Mouse (Mus musculus) heart, embryonic 16.5 days (tissue): ENCODE data around the gene Klf6. TPM values are rescaled to one million over a fixed set of nuclear protein-coding genes. Genes with fewer than 3 reads are reported as not detected.

Source experiments
- ATAC-seq: fragments of 200-750 bp; cut with Nextera tagmentation; replicated peaks from 2 replicates; pipeline ENCODE4 v1.8.0; 2017; ENCODE audit warnings: moderate number of reproducible peaks; ENCODE audit not compliant: insufficient read depth, low FRiP score; ENCODE audit errors: extremely low read depth
- H3K27ac ChIP-seq: fragments of 300-500 bp; sonication (generic); 2 replicates; pipeline ENCODE4 v1.5.1; 2014; ENCODE audit warnings: mild to moderate bottlenecking, low read length, control low read depth, moderate library complexity
- H3K27me3 ChIP-seq: fragments of 300-500 bp; sonication (generic); 2 replicates; pipeline ENCODE4 v1.6.1; 2014; ENCODE audit warnings: low read length, mixed read lengths; ENCODE audit not compliant: control insufficient read depth, insufficient read depth
- H3K36me3 ChIP-seq: fragments of 300-500 bp; sonication (generic); 2 replicates; pipeline ENCODE4 v1.6.1; 2014; ENCODE audit not compliant: control insufficient read depth, insufficient read depth
- H3K4me1 ChIP-seq: fragments of 300-500 bp; sonication (generic); 2 replicates; pipeline ENCODE4 v1.6.1; 2014; ENCODE audit warnings: low read length, mixed read lengths; ENCODE audit not compliant: control insufficient read depth, insufficient read depth
- H3K4me2 ChIP-seq: fragments of 300-500 bp; sonication (generic); 2 replicates; pipeline ENCODE4 v1.6.1; 2014; ENCODE audit warnings: low read depth, mild to moderate bottlenecking, control low read depth, low read length
- H3K4me3 ChIP-seq: fragments of 300-500 bp; sonication (generic); 2 replicates; pipeline ENCODE4 v1.5.1; 2014; ENCODE audit warnings: mild to moderate bottlenecking, control low read depth, low read length
- H3K9ac ChIP-seq: fragments of 300-500 bp; sonication (generic); 2 replicates; pipeline ENCODE4 v1.6.1; 2014; ENCODE audit warnings: low read length, control low read depth
- H3K9me3 ChIP-seq: fragments of 300-500 bp; sonication (generic); replicated peaks from 2 replicates; pipeline ENCODE4 v1.6.1; 2016; ENCODE audit warnings: low read length; ENCODE audit not compliant: control insufficient read depth
- WGBS: fragments of 180-500 bp; shearing (Covaris S2); extraction: QIAGEN DNeasy Blood & Tissue Kit; methylation state at CpG from one replicate; pipeline ENCODE4 v1.1.7; 2014; 5-methylcytosine and 5-hydroxymethylcytosine counted together
- polyA plus RNA-seq: library from polyadenylated mRNA; unstranded; fragments of >200 nt; fragmentation: Nextera tagmentation; extraction: Ambion mirVana; gene quantifications from 2 replicates; pipeline ENCODE4 v1.2.1, GENCODE M21; 2015

Gene Klf6
- polyA plus RNA-seq, 1 experiment from 2014 or later = 77.1 TPM

- H3K9me3 ChIP-seq = no peaks in the 10 kb centered on the region
- no peak overlapping the region for H3K4me2 ChIP-seq
- WGBS = 31% methylated on average over 2 of the region's 2 CpGs
- no peaks in the 10 kb centered on the region for H3K27me3 ChIP-seq
- H3K4me3 ChIP-seq = no peak overlapping the region
- H3K27ac ChIP-seq = no peak overlapping the region
- H3K9ac ChIP-seq = no peak overlapping the region
- H3K36me3 ChIP-seq = no peaks in the 10 kb centered on the region
- H3K4me1 ChIP-seq = peaks cover 12% of the 10 kb centered on the region
- no peak for ATAC-seq
Observed at GRCm38 (mm10) chr13:5847736-5848135, 13.5 kb upstream of the Klf6 start.

DNA sequence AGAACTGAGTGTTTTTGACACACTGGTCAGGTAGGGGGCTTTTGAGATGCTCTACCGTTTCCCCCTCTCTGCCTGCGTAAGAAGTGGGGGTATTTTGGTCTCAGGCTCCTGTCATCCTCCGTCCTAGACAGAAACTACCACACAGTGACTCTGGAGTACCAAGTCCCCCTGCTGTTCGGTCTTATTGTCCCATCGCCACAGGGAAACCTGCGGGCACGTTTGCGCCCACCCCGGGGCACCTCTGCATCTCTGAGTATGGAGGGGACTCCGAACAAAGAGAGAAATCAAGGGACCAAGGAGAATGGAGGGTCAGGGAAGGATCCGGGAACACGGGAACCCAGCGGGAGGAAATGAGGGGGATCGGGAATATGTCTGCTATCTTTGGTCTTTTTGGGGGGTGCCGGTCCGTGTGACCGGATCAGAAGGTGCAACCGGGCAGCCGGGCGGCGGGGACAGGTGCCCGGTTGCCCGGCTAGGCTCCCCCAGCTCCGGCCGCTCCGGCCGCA, 578 bp upstream of the Klf6 start:
- H3K36me3 ChIP-seq = peaks cover 11% of the 10 kb centered on the region
- WGBS = under 1% methylated on average over 27 of the region's 27 CpGs
- H3K4me1 ChIP-seq = peaks cover 11% of the 10 kb centered on the region
- peak overlapping the region; percentile 100 for H3K27ac ChIP-seq
- no peaks in the 10 kb centered on the region for H3K9me3 ChIP-seq
- H3K27me3 ChIP-seq = no peaks in the 10 kb centered on the region
- H3K9ac ChIP-seq = peak overlapping the region; percentile 98
- peak; percentile 38 for ATAC-seq
- H3K4me3 ChIP-seq = peak overlapping the region; percentile 80
- H3K4me2 ChIP-seq = peak overlapping the region; percentile 71

- H3K27me3 ChIP-seq = no peaks in the 10 kb centered on the region
- ATAC-seq = no peak
- H3K4me1 ChIP-seq = peaks cover 16% of the 10 kb centered on the region
- H3K4me2 ChIP-seq = peak overlapping the region; percentile 84
- peak overlapping the region; percentile 80 for H3K4me3 ChIP-seq
- peak overlapping the region; percentile 98 for H3K27ac ChIP-seq
- WGBS = under 1% methylated on average over 20 of the region's 20 CpGs
- no peaks in the 10 kb centered on the region for H3K9me3 ChIP-seq
- H3K9ac ChIP-seq = peak overlapping the region; percentile 87
- H3K36me3 ChIP-seq = peaks cover 23% of the 10 kb centered on the region
Observed at GRCm38 (mm10) chr13:5862003-5862625, 832 bp downstream of the Klf6 start.

GRCm38 (mm10) chr13:5862626-5863407, 1.5 kb downstream of the Klf6 start:
- peak overlapping the region; percentile 80 for H3K4me3 ChIP-seq
- peak overlapping the region; percentile 98 for H3K27ac ChIP-seq
- H3K36me3 ChIP-seq = peaks cover 29% of the 10 kb centered on the region
- H3K9ac ChIP-seq = peak overlapping the region; percentile 87
- no peaks in the 10 kb centered on the region for H3K9me3 ChIP-seq
- WGBS = 2% methylated on average over 16 of the region's 16 CpGs
- ATAC-seq = no peak
- H3K4me1 ChIP-seq = peaks cover 16% of the 10 kb centered on the region
- no peaks in the 10 kb centered on the region for H3K27me3 ChIP-seq
- peak overlapping the region; percentile 84 for H3K4me2 ChIP-seq

DNA sequence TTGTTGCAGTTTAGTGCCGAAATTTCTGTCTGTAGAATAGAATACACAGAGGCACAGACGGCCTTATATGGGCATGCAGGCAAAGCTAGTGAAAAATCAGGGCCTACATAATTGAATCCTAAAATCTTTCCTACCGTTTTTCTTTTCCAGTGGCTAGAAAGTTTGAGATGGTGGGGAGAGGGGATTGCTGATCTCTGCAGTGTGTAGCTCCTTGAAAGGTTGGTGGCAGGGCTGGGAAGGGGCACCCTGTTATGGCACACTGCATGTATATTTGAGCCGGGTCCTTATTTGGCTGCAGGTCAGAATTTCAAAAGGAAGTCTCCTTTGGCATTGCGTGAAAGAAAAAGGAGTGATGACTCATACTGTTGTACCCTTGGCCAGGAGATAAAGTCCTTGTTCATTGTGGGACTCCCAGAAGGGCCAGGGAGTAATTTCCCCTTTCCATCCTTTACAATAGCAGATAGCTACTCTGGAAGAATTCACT, 2.2 kb downstream of the Klf6 start:
- peak overlapping the region; percentile 80 for H3K4me3 ChIP-seq
- 2% methylated on average over 5 of the region's 5 CpGs for WGBS
- peak overlapping the region; percentile 87 for H3K9ac ChIP-seq
- peak overlapping the region; percentile 84 for H3K4me2 ChIP-seq
- H3K27ac ChIP-seq = peak overlapping the region; percentile 98
- peaks cover 18% of the 10 kb centered on the region for H3K4me1 ChIP-seq
- no peaks in the 10 kb centered on the region for H3K27me3 ChIP-seq
- peaks cover 35% of the 10 kb centered on the region for H3K36me3 ChIP-seq
- 0 out of 2 replicates have a peak, but pooled peaks have one; percentile 3 for ATAC-seq
- H3K9me3 ChIP-seq = no peaks in the 10 kb centered on the region

GRCm38 (mm10) chr13:5864265-5865097, 3.2 kb downstream of the Klf6 start:
- peak overlapping the region; percentile 80 for H3K4me3 ChIP-seq
- ATAC-seq = no peak
- WGBS = 20% methylated on average over 10 of the region's 10 CpGs
- H3K4me2 ChIP-seq = peak overlapping the region; percentile 84
- peak overlapping the region; percentile 76 for H3K9ac ChIP-seq
- peak overlapping the region; percentile 89 for H3K27ac ChIP-seq
- no peaks in the 10 kb centered on the region for H3K27me3 ChIP-seq
- H3K9me3 ChIP-seq = no peaks in the 10 kb centered on the region
- peaks cover 38% of the 10 kb centered on the region for H3K36me3 ChIP-seq
- H3K4me1 ChIP-seq = peaks cover 22% of the 10 kb centered on the region

GRCm38 (mm10) chr13:5865098-5865415, 3.8 kb downstream of the Klf6 start:
- H3K9ac ChIP-seq = peak overlapping the region; percentile 76
- peak overlapping the region; percentile 80 for H3K4me3 ChIP-seq
- peaks cover 26% of the 10 kb centered on the region for H3K4me1 ChIP-seq
- no peaks in the 10 kb centered on the region for H3K27me3 ChIP-seq
- 74% methylated on average over 9 of the region's 9 CpGs for WGBS
- H3K4me2 ChIP-seq = peak overlapping the region; percentile 84
- no peak for ATAC-seq
- H3K27ac ChIP-seq = peak overlapping the region; percentile 89
- peaks cover 42% of the 10 kb centered on the region for H3K36me3 ChIP-seq
- no peaks in the 10 kb centered on the region for H3K9me3 ChIP-seq

DNA sequence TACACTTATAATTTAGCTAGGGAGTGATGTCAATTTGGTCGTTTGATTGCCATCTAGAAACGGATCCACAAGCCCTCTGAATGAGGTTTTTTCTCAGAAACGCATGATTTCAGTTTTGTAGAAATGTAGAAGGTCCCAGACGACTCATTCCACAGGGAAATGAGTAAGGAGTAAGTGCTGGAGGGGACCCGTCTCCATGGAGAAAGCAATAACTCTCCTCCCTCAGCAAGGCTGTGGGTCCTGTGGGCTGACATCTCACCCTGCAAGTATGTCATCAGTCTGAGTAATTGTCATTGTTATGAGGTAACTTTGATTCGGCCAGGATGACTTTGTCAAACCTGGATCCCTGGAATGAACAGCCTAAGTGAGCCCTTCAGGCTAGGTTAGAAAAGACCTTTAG, 4.8 kb downstream of the Klf6 start:
- no peaks in the 10 kb centered on the region for H3K27me3 ChIP-seq
- H3K4me3 ChIP-seq = no peak overlapping the region
- no peak for ATAC-seq
- 73% methylated on average over 6 of the region's 6 CpGs for WGBS
- H3K36me3 ChIP-seq = peaks cover 42% of the 10 kb centered on the region
- no peaks in the 10 kb centered on the region for H3K9me3 ChIP-seq
- H3K27ac ChIP-seq = no peak overlapping the region
- H3K9ac ChIP-seq = no peak overlapping the region
- peaks cover 36% of the 10 kb centered on the region for H3K4me1 ChIP-seq
- H3K4me2 ChIP-seq = peak overlapping the region; percentile 84; the same call in 1 of the 2 replicates
